Mouse (Mus musculus) forebrain, embryonic 15.5 days (tissue): ENCODE data around the gene Plekhg3. TPM values are rescaled to one million over a fixed set of nuclear protein-coding genes. Genes with fewer than 3 reads are reported as not detected.

Experiments
- ATAC-seq: fragments of 200-750 bp; cut with Nextera tagmentation; replicated peaks from 2 replicates; pipeline ENCODE4 v1.8.0; 2017; ENCODE audit warnings: mild to moderate bottlenecking, moderate TSS enrichment, moderate library complexity
- H3K27ac ChIP-seq: fragments of 300-500 bp; sonication (generic); replicated peaks from 2 replicates; pipeline ENCODE4 v1.5.1; 2015; ENCODE audit warnings: mild to moderate bottlenecking, inconsistent platforms
- H3K27me3 ChIP-seq: fragments of 300-500 bp; sonication (generic); 2 replicates; pipeline ENCODE4 v1.6.1; 2015; ENCODE audit warnings: inconsistent platforms
- H3K36me3 ChIP-seq: fragments of 300-500 bp; sonication (generic); 2 replicates; pipeline ENCODE4 v1.6.1; 2015; ENCODE audit warnings: mild to moderate bottlenecking, inconsistent platforms
- H3K4me1 ChIP-seq: fragments of 300-500 bp; sonication (generic); 2 replicates; pipeline ENCODE4 v1.6.1; 2015; ENCODE audit warnings: inconsistent platforms
- H3K4me2 ChIP-seq: fragments of 300-500 bp; sonication (generic); replicated peaks from 2 replicates; pipeline ENCODE4 v1.6.1; 2015; ENCODE audit warnings: mild to moderate bottlenecking, inconsistent platforms
- H3K4me3 ChIP-seq: fragments of 300-500 bp; sonication (generic); 2 replicates; pipeline ENCODE4 v1.5.1; 2015; ENCODE audit warnings: mild to moderate bottlenecking, inconsistent platforms
- H3K9ac ChIP-seq: fragments of 300-500 bp; sonication (generic); replicated peaks from 2 replicates; pipeline ENCODE4 v1.6.1; 2015; ENCODE audit warnings: mild to moderate bottlenecking, inconsistent platforms
- H3K9me3 ChIP-seq: fragments of 300-500 bp; sonication (generic); 2 replicates; pipeline ENCODE4 v1.6.1; 2016; ENCODE audit warnings: inconsistent platforms
- WGBS: fragments of 180-500 bp; shearing (Covaris S2); methylation state at CpG from one replicate; pipeline ENCODE4 v1.1.7; 2015; ENCODE audit warnings: mixed read lengths; 5-methylcytosine and 5-hydroxymethylcytosine counted together
- polyA plus RNA-seq: library from polyadenylated mRNA; unstranded; fragments of >200 nt; fragmentation: Nextera tagmentation; extraction: Ambion mirVana; gene quantifications from 2 replicates; pipeline ENCODE4 v1.2.1, GENCODE M21; 2015

The Plekhg3 gene
- polyA plus RNA-seq, 1 experiment from 2014 or later, result 0.79 TPM

- Histone ChIP-seq H3K9ac (no peak overlapping the region), H3K4me2 (no peak overlapping the region), H3K9me3 (no peaks in the 10 kb centered on the region), H3K27me3 (no peaks in the 10 kb centered on the region), H3K27ac (no peak overlapping the region), H3K4me3 (no peak overlapping the region), H3K4me1 (peaks cover 4% of the 10 kb centered on the region), H3K36me3 (no peaks in the 10 kb centered on the region)
- WGBS, result 39% methylated on average over 5 of the region's 5 CpGs
- no peak for ATAC-seq
Measured at GRCm38 (mm10) chr12:76502981-76503380, 27.7 kb upstream of the Plekhg3 start.

- no peaks in the 10 kb centered on the region for H3K36me3 ChIP-seq
- WGBS, result 19% methylated on average over 2 of the region's 2 CpGs
Measured at GRCm38 (mm10) chr12:76506522-76506921, 24.2 kb upstream of the Plekhg3 start.

GRCm38 (mm10) chr12:76507791-76508190, 22.9 kb upstream of the Plekhg3 start:
- Histone ChIP-seq H3K27me3 (no peaks in the 10 kb centered on the region), H3K36me3 (no peaks in the 10 kb centered on the region), H3K9ac (no peak overlapping the region), H3K4me2 (no peak overlapping the region), H3K9me3 (no peaks in the 10 kb centered on the region), H3K27ac (no peak overlapping the region), H3K4me3 (no peak overlapping the region), H3K4me1 (peaks cover 4% of the 10 kb centered on the region)
- 38% methylated on average over 5 of the region's 5 CpGs for WGBS
- ATAC-seq, result no peak

More at GRCm38 (mm10) chr12:76506522-76506921, 24.2 kb upstream of the Plekhg3 start:
- Histone ChIP-seq H3K9ac (no peak overlapping the region), H3K9me3 (no peaks in the 10 kb centered on the region), H3K27me3 (no peaks in the 10 kb centered on the region), H3K4me3 (no peak overlapping the region), H3K27ac (0 out of 2 replicates have a peak overlapping the region, but pooled peaks have one; percentile 34), H3K4me2 (no peak overlapping the region), H3K4me1 (peaks cover 4% of the 10 kb centered on the region)
- 0 out of 2 replicates have a peak, but pooled peaks have one; percentile 53 for ATAC-seq

- H3K27me3 ChIP-seq, result no peaks in the 10 kb centered on the region
- H3K9me3 ChIP-seq, result no peaks in the 10 kb centered on the region
- H3K4me2 ChIP-seq, result no peak overlapping the region
- no peak overlapping the region for H3K4me3 ChIP-seq
- ATAC-seq, result no peak
- H3K27ac ChIP-seq, result no peak overlapping the region
- 66% methylated on average over 7 of the region's 7 CpGs for WGBS
- H3K36me3 ChIP-seq, result no peaks in the 10 kb centered on the region
- peaks cover 4% of the 10 kb centered on the region for H3K4me1 ChIP-seq
- H3K9ac ChIP-seq, result no peak overlapping the region
Measured at GRCm38 (mm10) chr12:76508909-76509440, 21.7 kb upstream of the Plekhg3 start.

- H3K9ac ChIP-seq, result no peak overlapping the region
- no peak for ATAC-seq
- no peak overlapping the region for H3K4me2 ChIP-seq
- H3K27me3 ChIP-seq, result no peaks in the 10 kb centered on the region
- H3K4me1 ChIP-seq, result no peaks in the 10 kb centered on the region
- no peak overlapping the region for H3K27ac ChIP-seq
- no peaks in the 10 kb centered on the region for H3K36me3 ChIP-seq
- no peak overlapping the region for H3K4me3 ChIP-seq
- no peaks in the 10 kb centered on the region for H3K9me3 ChIP-seq
- 66% methylated on average over 1 of the region's 1 CpGs for WGBS
Measured at GRCm38 (mm10) chr12:76512731-76513130, 18.0 kb upstream of the Plekhg3 start.

GRCm38 (mm10) chr12:76514842-76515241, 15.8 kb upstream of the Plekhg3 start:
- H3K4me3 ChIP-seq, result no peak overlapping the region
- no peaks in the 10 kb centered on the region for H3K36me3 ChIP-seq
- ATAC-seq, result no peak
- H3K27ac ChIP-seq, result no peak overlapping the region
- H3K4me1 ChIP-seq, result no peaks in the 10 kb centered on the region
- no peak overlapping the region for H3K9ac ChIP-seq
- no peaks in the 10 kb centered on the region for H3K27me3 ChIP-seq
- H3K4me2 ChIP-seq, result no peak overlapping the region
- 36% methylated on average over 4 of the region's 4 CpGs for WGBS
- H3K9me3 ChIP-seq, result no peaks in the 10 kb centered on the region

- H3K27ac ChIP-seq, result no peak overlapping the region
- WGBS, result 93% methylated on average over 9 of the region's 9 CpGs
- H3K4me1 ChIP-seq, result no peaks in the 10 kb centered on the region
- ATAC-seq, result no peak
- H3K4me3 ChIP-seq, result no peak overlapping the region
- H3K27me3 ChIP-seq, result no peaks in the 10 kb centered on the region
- no peaks in the 10 kb centered on the region for H3K36me3 ChIP-seq
- no peak overlapping the region for H3K9ac ChIP-seq
- no peaks in the 10 kb centered on the region for H3K9me3 ChIP-seq
- no peak overlapping the region for H3K4me2 ChIP-seq
Measured at GRCm38 (mm10) chr12:76518000-76518399, 12.7 kb upstream of the Plekhg3 start.

- H3K9me3 ChIP-seq, result no peaks in the 10 kb centered on the region
- WGBS, result 86% methylated on average over 12 of the region's 12 CpGs
- no peak for ATAC-seq
- no peaks in the 10 kb centered on the region for H3K27me3 ChIP-seq
- no peak overlapping the region for H3K27ac ChIP-seq
- no peak overlapping the region for H3K4me3 ChIP-seq
- H3K4me1 ChIP-seq, result no peaks in the 10 kb centered on the region
- H3K36me3 ChIP-seq, result no peaks in the 10 kb centered on the region
- no peak overlapping the region for H3K4me2 ChIP-seq
- H3K9ac ChIP-seq, result no peak overlapping the region
Measured at GRCm38 (mm10) chr12:76518909-76519842, 11.5 kb upstream of the Plekhg3 start.

GRCm38 (mm10) chr12:76523654-76524053, 7.0 kb upstream of the Plekhg3 start:
- Histone ChIP-seq H3K27ac (no peak overlapping the region), H3K4me2 (no peak overlapping the region), H3K9ac (no peak overlapping the region), H3K4me3 (no peak overlapping the region), H3K36me3 (no peaks in the 10 kb centered on the region), H3K27me3 (no peaks in the 10 kb centered on the region), H3K9me3 (no peaks in the 10 kb centered on the region), H3K4me1 (no peaks in the 10 kb centered on the region)
- WGBS, result 72% methylated on average over 5 of the region's 5 CpGs
- ATAC-seq, result no peak

- Histone ChIP-seq H3K4me1 (no peaks in the 10 kb centered on the region), H3K27ac (no peak overlapping the region), H3K36me3 (no peaks in the 10 kb centered on the region), H3K9ac (no peak overlapping the region), H3K4me2 (no peak overlapping the region), H3K4me3 (no peak overlapping the region), H3K27me3 (no peaks in the 10 kb centered on the region), H3K9me3 (no peaks in the 10 kb centered on the region)
- 90% methylated on average over 3 of the region's 3 CpGs for WGBS
- ATAC-seq, result no peak
Measured at GRCm38 (mm10) chr12:76524915-76525314, 5.8 kb upstream of the Plekhg3 start.

- peaks cover 24% of the 10 kb centered on the region for H3K27me3 ChIP-seq
- H3K9ac ChIP-seq, result no peak overlapping the region
- H3K9me3 ChIP-seq, result no peaks in the 10 kb centered on the region
- no peak for ATAC-seq
- H3K4me2 ChIP-seq, result no peak overlapping the region
- peaks cover under 1% of the 10 kb centered on the region; the same call in 1 of the 2 replicates for H3K4me1 ChIP-seq
- H3K27ac ChIP-seq, result no peak overlapping the region
- 80% methylated on average over 9 of the region's 9 CpGs for WGBS
- no peaks in the 10 kb centered on the region for H3K36me3 ChIP-seq
- no peak overlapping the region for H3K4me3 ChIP-seq
Measured at GRCm38 (mm10) chr12:76527245-76527881, 3.3 kb upstream of the Plekhg3 start.

GRCm38 (mm10) chr12:76528766-76529165, 1.9 kb upstream of the Plekhg3 start:
- Histone ChIP-seq H3K36me3 (no peaks in the 10 kb centered on the region), H3K4me1 (peaks cover 12% of the 10 kb centered on the region), H3K9me3 (no peaks in the 10 kb centered on the region), H3K27ac (no peak overlapping the region), H3K9ac (no peak overlapping the region), H3K27me3 (peaks cover 36% of the 10 kb centered on the region), H3K4me3 (no peak overlapping the region), H3K4me2 (no peak overlapping the region)
- 89% methylated on average over 5 of the region's 5 CpGs for WGBS
- ATAC-seq, result no peak
